Mouse (Mus musculus): ENCODE data around the gene Gclm. TPM values are rescaled to one million over a fixed set of nuclear protein-coding genes. Genes with fewer than 3 reads are reported as not detected.

The Gclm gene
- total RNA-seq, 2 experiments from 2014 or later, result 66.9 to 80.3 TPM

- DNase-seq (ENCODE audit: low spot score in 2 of 2), result peak; percentile 83 to 94
Measured at GRCm38 (mm10) chr3:122292300-122293222, 47.2 kb downstream of the Gclm start.

GRCm38 (mm10) chr3:122293223-122293953 is 48.0 kb downstream of the Gclm start:
- DNase-seq (ENCODE audit: low spot score in 2 of 2), result no peak

- peak; percentile 92 to 97 for DNase-seq (ENCODE audit: low spot score in 2 of 2)
Measured at GRCm38 (mm10) chr3:122293954-122294850, 48.8 kb downstream of the Gclm start, which contains the start of gene Bcar3. Gene Bcar3, plus strand, starts transcription at chr3:122294136.

GRCm38 (mm10) chr3:122295511-122295910 is 50.2 kb downstream of the Gclm start:
- peak in 1 of 2 experiments; percentile 70 for DNase-seq (ENCODE audit: low spot score in 2 of 2)

GRCm38 (mm10) chr3:122296979-122297378 is 51.6 kb downstream of the Gclm start:
- DNase-seq (ENCODE audit: low spot score in 2 of 2), result no peak

GRCm38 (mm10) chr3:122300983-122301919 is 55.9 kb downstream of the Gclm start:
- peak; percentile 75 to 87 for DNase-seq (ENCODE audit: low spot score in 2 of 2)

GRCm38 (mm10) chr3:122304560-122304959 is 59.2 kb downstream of the Gclm start:
- DNase-seq (ENCODE audit: low spot score in 2 of 2), result no peak

GRCm38 (mm10) chr3:122307894-122308671 is 62.7 kb downstream of the Gclm start:
- DNase-seq (ENCODE audit: low spot score in 2 of 2), result no peak

- DNase-seq (ENCODE audit: low spot score in 2 of 2), result no peak
Measured at GRCm38 (mm10) chr3:122308981-122309380, 63.6 kb downstream of the Gclm start.

- peak; percentile 59 to 89 for DNase-seq (ENCODE audit: low spot score in 2 of 2)
Measured at GRCm38 (mm10) chr3:122312078-122312477, 66.7 kb downstream of the Gclm start.

- no peak for DNase-seq (ENCODE audit: low spot score in 2 of 2)
Measured at GRCm38 (mm10) chr3:122312936-122313629, 67.7 kb downstream of the Gclm start.

- DNase-seq (ENCODE audit: low spot score in 2 of 2), result no peak
Measured at GRCm38 (mm10) chr3:122313936-122314335, 68.6 kb downstream of the Gclm start.

- DNase-seq (ENCODE audit: low spot score in 2 of 2), result no peak
Measured at GRCm38 (mm10) chr3:122316621-122317020, 71.3 kb downstream of the Gclm start.

- no peak for DNase-seq (ENCODE audit: low spot score in 2 of 2)
Measured at GRCm38 (mm10) chr3:122317339-122317738, 72.0 kb downstream of the Gclm start.
